Mouse (Mus musculus): ENCODE measurements at regions not wholly inside any gene's neighbourhood (a gene's known extent, or its start where the extent isn't known, plus 50 kb on each side); places are given as distances from the start of the nearest gene placed in this dataset.

- Histone ChIP-seq H3K4me3 (no peak overlapping the region), H3K27ac (no peak overlapping the region), H3K9me3 (replicated peaks) (no peaks in the 10 kb centered on the region), H3K4me2 (no peak overlapping the region), H3K9ac (no peak overlapping the region), H3K27me3 (no peaks in the 10 kb centered on the region), H3K4me1 (replicated peaks) (peaks cover 4% of the 10 kb centered on the region), H3K36me3 (no peaks in the 10 kb centered on the region)
- 34% methylated on average over 4 of the region's 4 CpGs for WGBS
- ATAC-seq (replicated peaks; ENCODE audit: insufficient number of reproducible peaks, insufficient read depth, low FRiP score, low read depth), result no peak
Observed at GRCm38 (mm10) chr2:21043302-21043701, 74.6 kb upstream of the Arhgap21 start.

GRCm38 (mm10) chr2:21037607-21038006 is 68.9 kb upstream of the Arhgap21 start:
- Histone ChIP-seq H3K4me1 (replicated peaks) (peaks cover 24% of the 10 kb centered on the region), H3K27ac (peak overlapping the region; percentile 72), H3K9me3 (replicated peaks) (no peaks in the 10 kb centered on the region), H3K4me3 (no peak overlapping the region), H3K27me3 (no peaks in the 10 kb centered on the region), H3K4me2 (peak overlapping the region; percentile 27; the same call in 1 of the 2 replicates), H3K36me3 (no peaks in the 10 kb centered on the region), H3K9ac (no peak overlapping the region)
- 51% methylated on average over 3 of the region's 3 CpGs for WGBS
- ATAC-seq (replicated peaks; ENCODE audit: insufficient number of reproducible peaks, insufficient read depth, low FRiP score, low read depth), result no peak

DNA sequence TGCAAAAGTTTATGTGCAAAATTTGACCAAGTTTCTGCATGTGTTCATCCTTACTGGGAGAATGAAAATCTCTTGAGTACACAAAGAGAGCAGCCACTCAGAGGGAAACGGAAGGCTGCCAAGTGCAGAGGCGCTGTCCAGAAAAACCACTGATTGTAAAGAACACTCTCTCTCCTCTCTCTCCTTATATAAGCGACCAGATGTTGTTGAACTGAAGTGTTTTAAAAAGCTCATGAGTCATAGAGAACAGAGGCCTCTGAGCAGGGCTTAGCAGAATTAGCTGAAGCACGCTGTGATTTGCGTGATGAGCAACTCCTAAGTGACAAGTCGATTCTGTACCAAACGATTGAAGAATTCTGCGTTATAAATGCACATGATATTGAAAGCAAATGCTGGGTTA is 68.5 kb upstream of the Arhgap21 start:
- Histone ChIP-seq H3K4me2 (peak overlapping the region; percentile 27; the same call in 1 of the 2 replicates), H3K27ac (peak overlapping the region; percentile 72), H3K27me3 (no peaks in the 10 kb centered on the region), H3K4me3 (no peak overlapping the region), H3K4me1 (replicated peaks) (peaks cover 24% of the 10 kb centered on the region), H3K9me3 (replicated peaks) (no peaks in the 10 kb centered on the region), H3K9ac (no peak overlapping the region), H3K36me3 (no peaks in the 10 kb centered on the region)
- WGBS, result 20% methylated on average over 8 of the region's 8 CpGs
- ATAC-seq (replicated peaks; ENCODE audit: insufficient number of reproducible peaks, insufficient read depth, low FRiP score, low read depth), result peak; percentile 81

- Histone ChIP-seq H3K9me3 (replicated peaks) (no peaks in the 10 kb centered on the region), H3K4me1 (replicated peaks) (peaks cover 24% of the 10 kb centered on the region), H3K27ac (no peak overlapping the region), H3K36me3 (no peaks in the 10 kb centered on the region), H3K4me2 (no peak overlapping the region), H3K9ac (no peak overlapping the region), H3K27me3 (no peaks in the 10 kb centered on the region), H3K4me3 (no peak overlapping the region)
- WGBS, result 70% methylated on average over 5 of the region's 5 CpGs
- ATAC-seq (replicated peaks; ENCODE audit: insufficient number of reproducible peaks, insufficient read depth, low FRiP score, low read depth), result no peak
Observed at GRCm38 (mm10) chr2:21035884-21036648, 67.4 kb upstream of the Arhgap21 start.

DNA sequence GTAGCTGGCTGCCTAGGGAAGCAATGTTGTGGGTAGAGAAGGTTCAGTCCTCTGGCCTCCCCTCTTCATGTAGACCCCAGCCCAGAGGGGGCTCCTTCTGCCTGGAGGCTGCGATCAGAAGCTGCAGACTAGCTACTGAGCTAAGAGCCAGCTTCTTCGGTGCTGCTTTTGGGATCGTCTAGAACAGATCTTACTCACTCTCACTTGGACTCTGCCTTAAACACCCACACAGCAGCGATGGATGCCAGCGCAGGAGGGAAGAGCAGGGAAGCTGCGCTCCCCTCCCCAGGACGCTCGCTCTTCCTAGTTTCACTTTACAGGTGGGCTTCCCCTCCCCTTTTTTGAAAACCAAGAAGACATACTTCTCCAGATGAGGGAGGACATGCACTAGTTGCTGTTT is 66.0 kb upstream of the Arhgap21 start:
- Histone ChIP-seq H3K4me2 (peak overlapping the region; percentile 45), H3K9ac (0 out of 2 replicates have a peak overlapping the region, but pooled peaks have one; percentile 14), H3K4me1 (replicated peaks) (peaks cover 24% of the 10 kb centered on the region), H3K4me3 (peak overlapping the region; percentile 13; the same call in 1 of the 2 replicates), H3K27me3 (no peaks in the 10 kb centered on the region), H3K36me3 (no peaks in the 10 kb centered on the region), H3K9me3 (replicated peaks) (no peaks in the 10 kb centered on the region), H3K27ac (no peak overlapping the region)
- no peak for ATAC-seq (replicated peaks; ENCODE audit: insufficient number of reproducible peaks, insufficient read depth, low FRiP score, low read depth)
- 42% methylated on average over 8 of the region's 8 CpGs for WGBS

DNA sequence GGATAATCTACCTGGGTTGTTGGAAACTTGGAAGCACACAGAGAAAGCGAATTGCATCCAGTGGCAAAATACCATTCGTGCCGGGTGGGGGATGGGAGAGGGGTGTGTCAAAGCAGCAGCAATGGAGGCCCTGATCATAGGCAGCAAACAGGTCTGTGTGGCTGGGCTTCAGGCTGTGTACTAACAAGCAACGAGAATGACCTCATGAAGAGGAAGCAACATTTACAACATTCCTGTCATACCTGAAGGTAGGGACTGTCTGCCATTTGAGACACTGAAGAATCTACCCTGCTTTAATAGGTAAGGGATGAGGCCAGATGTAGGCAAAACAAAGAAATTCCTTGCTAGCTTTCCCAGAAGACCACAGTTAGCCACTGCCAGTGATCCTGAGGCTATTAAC is 62.0 kb upstream of the Arhgap21 start:
- no peak overlapping the region for H3K27ac ChIP-seq
- no peak for ATAC-seq (replicated peaks; ENCODE audit: insufficient number of reproducible peaks, insufficient read depth, low FRiP score, low read depth)
- H3K4me1 ChIP-seq (replicated peaks), result peaks cover 16% of the 10 kb centered on the region
- no peak overlapping the region for H3K9ac ChIP-seq
- H3K36me3 ChIP-seq, result no peaks in the 10 kb centered on the region
- no peaks in the 10 kb centered on the region for H3K27me3 ChIP-seq
- H3K4me2 ChIP-seq, result no peak overlapping the region
- H3K9me3 ChIP-seq (replicated peaks), result no peaks in the 10 kb centered on the region
- WGBS, result 51% methylated on average over 4 of the region's 4 CpGs
- no peak overlapping the region for H3K4me3 ChIP-seq

GRCm38 (mm10) chr2:21029391-21030010 is 60.8 kb upstream of the Arhgap21 start:
- 70% methylated on average over 5 of the region's 5 CpGs for WGBS
- Histone ChIP-seq H3K27me3 (no peaks in the 10 kb centered on the region), H3K4me3 (no peak overlapping the region), H3K27ac (no peak overlapping the region), H3K9me3 (replicated peaks) (no peaks in the 10 kb centered on the region), H3K4me1 (replicated peaks) (peaks cover 11% of the 10 kb centered on the region), H3K36me3 (no peaks in the 10 kb centered on the region), H3K4me2 (no peak overlapping the region), H3K9ac (no peak overlapping the region)
- ATAC-seq (replicated peaks; ENCODE audit: insufficient number of reproducible peaks, insufficient read depth, low FRiP score, low read depth), result no peak

DNA sequence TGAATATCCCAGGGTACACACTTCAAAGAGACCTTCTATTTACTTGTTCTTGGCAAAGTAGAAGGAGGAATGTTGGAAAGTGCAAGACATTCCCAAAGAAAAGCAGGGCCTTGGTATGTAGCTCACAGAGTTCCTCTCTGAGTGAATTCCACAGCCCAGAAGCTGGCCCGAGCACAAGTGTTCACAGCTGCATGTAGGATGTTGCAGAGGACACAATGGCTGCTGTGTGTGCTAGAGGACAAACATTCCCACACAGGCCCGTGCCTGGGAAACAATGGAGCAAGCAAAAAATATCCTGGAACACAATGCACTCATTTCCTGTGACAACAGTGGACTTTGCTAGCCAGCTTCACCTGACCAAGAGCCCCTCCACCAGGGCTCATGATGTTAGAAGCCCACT is 59.9 kb upstream of the Arhgap21 start:
- ATAC-seq (replicated peaks; ENCODE audit: insufficient number of reproducible peaks, insufficient read depth, low FRiP score, low read depth), result no peak
- no peaks in the 10 kb centered on the region for H3K9me3 ChIP-seq (replicated peaks)

DNA sequence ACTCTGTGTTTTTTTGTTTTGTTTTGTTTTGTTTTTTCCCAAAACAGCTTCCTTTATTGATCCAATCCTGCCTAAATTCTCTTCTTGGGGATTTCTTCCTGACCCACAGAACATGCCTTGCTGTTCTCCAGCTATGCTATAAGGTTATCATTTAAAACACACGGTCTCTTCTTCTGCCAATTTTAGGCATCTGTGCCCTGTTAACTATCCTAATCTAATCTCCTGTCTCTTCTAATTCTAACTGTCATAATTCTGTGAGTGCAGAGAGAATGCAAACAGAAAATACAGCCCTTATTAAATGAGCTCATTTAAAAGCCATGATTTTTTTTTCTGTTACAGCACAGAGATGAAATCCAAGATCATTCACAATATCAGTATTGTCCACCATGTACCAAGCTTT is 49.9 kb upstream of the Arhgap21 start:
- Histone ChIP-seq H3K9me3 (replicated peaks) (no peaks in the 10 kb centered on the region), H3K4me3 (no peak overlapping the region), H3K4me2 (no peak overlapping the region), H3K4me1 (replicated peaks) (0 out of 2 replicates have a peak, but pooled peaks cover 2% of the 10 kb centered on the region), H3K27me3 (no peaks in the 10 kb centered on the region), H3K27ac (no peak overlapping the region), H3K9ac (no peak overlapping the region), H3K36me3 (no peaks in the 10 kb centered on the region)
- ATAC-seq (replicated peaks; ENCODE audit: insufficient number of reproducible peaks, insufficient read depth, low FRiP score, low read depth), result no peak
- whole genome bisulfite sequencing, result 52% methylated on average over 1 of the region's 1 CpGs

More for the DNA sequence above, 59.9 kb upstream of the Arhgap21 start:
- Histone ChIP-seq H3K27me3 (no peaks in the 10 kb centered on the region), H3K4me3 (no peak overlapping the region), H3K9ac (no peak overlapping the region), H3K4me2 (no peak overlapping the region), H3K36me3 (no peaks in the 10 kb centered on the region), H3K27ac (peak overlapping the region; percentile 42), H3K4me1 (replicated peaks) (peaks cover 8% of the 10 kb centered on the region)
- 21% methylated on average over 2 of the region's 2 CpGs for WGBS

All from heart, embryonic 15.5 days (tissue).